Comparison of ENCODE assay signal across 32 mouse cellular contexts in the genomic region with DNA sequence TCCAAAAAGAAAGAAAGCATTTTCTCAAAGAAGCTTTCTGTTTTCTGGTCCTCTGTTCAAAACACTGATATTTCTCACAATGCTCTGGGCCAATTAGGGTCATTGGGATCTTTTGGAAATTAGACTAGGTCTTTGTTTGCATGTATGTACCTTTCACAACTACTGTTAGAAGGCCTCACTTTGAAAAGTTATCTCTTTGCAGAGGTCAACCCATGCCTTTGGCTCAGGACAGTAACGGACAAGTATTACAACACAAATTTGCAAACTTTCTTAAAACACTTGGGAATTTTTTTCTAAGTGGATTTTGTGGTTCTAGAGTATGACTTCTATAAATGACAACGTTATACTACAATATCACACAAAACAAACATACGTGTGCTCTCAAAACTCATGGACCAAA.
"Had no signal": no experiment of that assay in that cellular context is flagged by ENCODE, and none has a peak within 500 bp of the region (broad histone marks: within the 10 kb centered on the region; RNA-seq: fewer than 3 reads in every experiment).

No protein-coding gene starts in this region.

- H3K36me3 ChIP-seq: limb, embryonic 10.5 days; limb, embryonic 12.5 days; limb, embryonic 13.5 days; limb, embryonic 15.5 days; liver, embryonic 13.5 days; liver, embryonic 15.5 days; lung, embryonic 15.5 days; midbrain, embryonic 10.5 days; midbrain, embryonic 12.5 days; midbrain, embryonic 13.5 days; midbrain, embryonic 15.5 days; neural tube, embryonic 12.5 days had no signal

- H3K4me3 ChIP-seq: left cerebral cortex, adult 2 months; limb, embryonic 10.5 days; limb, embryonic 12.5 days; limb, embryonic 13.5 days; limb, embryonic 15.5 days; liver, embryonic 13.5 days; liver, embryonic 15.5 days; lung, embryonic 15.5 days; megakaryocyte, embryonic 14.5 days; midbrain, embryonic 10.5 days; midbrain, embryonic 12.5 days; midbrain, embryonic 13.5 days; midbrain, embryonic 15.5 days; myocyte; neural tube, embryonic 12.5 days had no signal

- H3K4me2 ChIP-seq: limb, embryonic 12.5 days; limb, embryonic 13.5 days; limb, embryonic 15.5 days; liver, embryonic 11.5 days; liver, embryonic 13.5 days; liver, embryonic 15.5 days; lung, embryonic 14.5 days; lung, embryonic 15.5 days; midbrain, embryonic 11.5 days; midbrain, embryonic 12.5 days; midbrain, embryonic 13.5 days; midbrain, embryonic 15.5 days; neural tube, embryonic 12.5 days had no signal

- H3K9me3 ChIP-seq: limb, embryonic 10.5 days; limb, embryonic 12.5 days; limb, embryonic 13.5 days; limb, embryonic 15.5 days; liver, embryonic 13.5 days; liver, embryonic 15.5 days; lung, embryonic 15.5 days; megakaryocyte, embryonic 14.5 days; midbrain, embryonic 10.5 days; midbrain, embryonic 12.5 days; midbrain, embryonic 13.5 days; midbrain, embryonic 15.5 days; neural tube, embryonic 12.5 days had no signal

- H3K27me3 ChIP-seq: limb, embryonic 12.5 days; limb, embryonic 13.5 days; limb, embryonic 15.5 days; liver, embryonic 13.5 days; liver, embryonic 15.5 days; lung, embryonic 15.5 days; megakaryocyte, embryonic 14.5 days; midbrain, embryonic 12.5 days; midbrain, embryonic 13.5 days; midbrain, embryonic 15.5 days; neural tube, embryonic 12.5 days had no signal

- H3K9ac ChIP-seq: limb, embryonic 12.5 days; limb, embryonic 13.5 days; limb, embryonic 15.5 days; liver, embryonic 13.5 days; liver, embryonic 14.5 days; liver, embryonic 15.5 days; liver, postnatal 0 days; lung, embryonic 14.5 days; lung, embryonic 15.5 days; midbrain, embryonic 12.5 days; midbrain, embryonic 13.5 days; midbrain, embryonic 15.5 days; neural tube, embryonic 12.5 days had no signal

- H3K27ac ChIP-seq: left cerebral cortex, adult 2 months; limb, embryonic 10.5 days; limb, embryonic 12.5 days; limb, embryonic 15.5 days; liver, embryonic 13.5 days; liver, embryonic 14.5 days; liver, embryonic 15.5 days; macrophage; midbrain, embryonic 10.5 days; midbrain, embryonic 12.5 days; midbrain, embryonic 13.5 days; midbrain, embryonic 15.5 days; neural tube, embryonic 12.5 days had no signal

- DNase-seq: left cerebral cortex, postnatal 4 days; liver; liver, embryonic 13.5 days; liver, postnatal 0 days; lung, adult 18-20 months; lung, adult 2 months; lung, embryonic 14.5 days; lung, postnatal 10 days; lung, postnatal 14 days; lung, postnatal 36 days; lung, postnatal 4 days; midbrain, embryonic 14.5 days had no signal

- ATAC-seq: liver, postnatal 0 days; lung, postnatal 0 days; midbrain, embryonic 13.5 days; midbrain, embryonic 15.5 days; midbrain, embryonic 16.5 days had no signal
